ENCODE assay signal across 19 mouse cellular contexts in genomic region chr15:97471986-97472779, GRCm38 (mm10).
DNase-seq lines count a peak whose midpoint lies in the region; TF ChIP-seq lines count a peak whose summit lies in the region.
"Had no signal": no experiment of that assay in that cellular context is flagged by ENCODE, and none has a peak within 500 bp of the region (broad histone marks: within the 10 kb centered on the region; RNA-seq: fewer than 3 reads in every experiment).

No protein-coding gene starts in this region.

- TF ChIP-seq POLR2A in testis, adult 2 months (IDR thresholded peaks at IDR 0.05; ENCODE audit: control insufficient read depth, low read depth, low read length): no peak

- H3K27me3 ChIP-seq in testis, adult 2 months (ENCODE audit: control insufficient read depth, insufficient read depth, low read length): no peaks in the 10 kb centered on the region
- H3K27me3 ChIP-seq: forebrain, embryonic 12.5 days; heart, embryonic 12.5 days; hindbrain, embryonic 15.5 days; intestine, embryonic 15.5 days; kidney, embryonic 15.5 days; midbrain, embryonic 13.5 days; neural tube, embryonic 13.5 days had no signal

- H3K36me3 ChIP-seq in testis, adult 2 months (ENCODE audit: control insufficient read depth, insufficient read depth, low read length): no peaks in the 10 kb centered on the region
- H3K36me3 ChIP-seq: forebrain, embryonic 12.5 days; heart, embryonic 12.5 days; hindbrain, embryonic 15.5 days; intestine, embryonic 15.5 days; kidney, embryonic 15.5 days; midbrain, embryonic 13.5 days; neural tube, embryonic 13.5 days had no signal

- DNase-seq in heart, postnatal 4 days: peak; percentile 2
- DNase-seq in heart, postnatal 10 days: no peak
- no peak for DNase-seq in testis, postnatal 14 days (ENCODE audit: low spot score)
- DNase-seq in lung, postnatal 36 days: peak; percentile 51
- DNase-seq in testis, postnatal 10 days (ENCODE audit: low spot score): peak; percentile 28
- no peak for DNase-seq in gastrocnemius, postnatal 25 days
- DNase-seq: cerebellum, adult 18-20 months; cerebellum, postnatal 25 days; gastrocnemius, adult 2 months; right cerebral cortex, adult 18-20 months had no signal

- H3K4me3 ChIP-seq in testis, adult 2 months (ENCODE audit: control insufficient read depth, low read depth, low read length): peak overlapping the region; percentile 24
- H3K4me3 ChIP-seq: forebrain, embryonic 12.5 days; gastrocnemius, adult 2 months; heart, embryonic 12.5 days; hindbrain, embryonic 15.5 days; intestine, embryonic 15.5 days; kidney, embryonic 15.5 days; midbrain, embryonic 13.5 days; neural tube, embryonic 13.5 days had no signal

- no peak for TF ChIP-seq CTCF in testis, adult 2 months (IDR thresholded peaks at IDR 0.05; ENCODE audit: control insufficient read depth, insufficient read depth, insufficient replicate concordance, low read depth, low read length)

- no peaks in the 10 kb centered on the region for H3K4me1 ChIP-seq in testis, adult 2 months (ENCODE audit: control insufficient read depth, insufficient read depth, low read length)
- H3K4me1 ChIP-seq: forebrain, embryonic 12.5 days; heart, embryonic 12.5 days; hindbrain, embryonic 15.5 days; midbrain, embryonic 13.5 days; neural tube, embryonic 13.5 days had no signal

- H3K27ac ChIP-seq in testis, adult 2 months (ENCODE audit: control insufficient read depth, insufficient read depth, low read depth, low read length): no peak overlapping the region
- H3K27ac ChIP-seq: forebrain, embryonic 12.5 days; gastrocnemius, adult 2 months; hindbrain, embryonic 15.5 days; intestine, embryonic 15.5 days; kidney, embryonic 15.5 days; liver, embryonic 14.5 days; midbrain, embryonic 13.5 days; neural tube, embryonic 13.5 days had no signal

- intact Hi-C loops in heart, postnatal 10 days (cut with DNase I): no loop called here

Comparison
In these comparisons a context has a peak if more than half of its experiments do, and no peak if none do; other contexts are left out.
1. DNase-seq: peak in heart, postnatal 4 days (single experiment), lung, postnatal 36 days (single experiment) and testis, postnatal 10 days (single experiment); none in heart, postnatal 10 days (0 of 2), testis, postnatal 14 days (single experiment) and gastrocnemius, postnatal 25 days (single experiment).